Mouse (Mus musculus) liver, embryonic 15.5 days (tissue): ENCODE data around the gene Usp6nl. TPM values are rescaled to one million over a fixed set of nuclear protein-coding genes. Genes with fewer than 3 reads are reported as not detected.

Experiments used
- ATAC-seq: fragments of 200-750 bp; cut with Nextera tagmentation; 2 replicates; pipeline ENCODE4 v1.8.0; 2017; ENCODE audit warnings: moderate number of reproducible peaks, mild to moderate bottlenecking, moderate library complexity; ENCODE audit not compliant: insufficient read depth
- H3K27ac ChIP-seq: fragments of 300-500 bp; sonication (generic); replicated peaks from 2 replicates; pipeline ENCODE4 v1.5.1; 2015; ENCODE audit warnings: mild to moderate bottlenecking, inconsistent platforms
- H3K27me3 ChIP-seq: fragments of 300-500 bp; sonication (generic); 2 replicates; pipeline ENCODE4 v1.6.1; 2015; ENCODE audit warnings: mild to moderate bottlenecking, inconsistent platforms
- H3K36me3 ChIP-seq: fragments of 300-500 bp; sonication (generic); replicated peaks from 2 replicates; pipeline ENCODE4 v1.6.1; 2015; ENCODE audit warnings: moderate library complexity, mild to moderate bottlenecking, inconsistent platforms
- H3K4me1 ChIP-seq: fragments of 300-500 bp; sonication (generic); replicated peaks from 2 replicates; pipeline ENCODE4 v1.6.1; 2015; ENCODE audit warnings: inconsistent platforms
- H3K4me2 ChIP-seq: fragments of 300-500 bp; sonication (generic); 2 replicates; pipeline ENCODE4 v1.6.1; 2015; ENCODE audit warnings: moderate library complexity, mild to moderate bottlenecking, inconsistent platforms
- H3K4me3 ChIP-seq: fragments of 300-500 bp; sonication (generic); replicated peaks from 2 replicates; pipeline ENCODE4 v1.5.1; 2015; ENCODE audit warnings: mild to moderate bottlenecking, inconsistent platforms
- H3K9ac ChIP-seq: fragments of 300-500 bp; sonication (generic); 2 replicates; pipeline ENCODE4 v1.6.1; 2015; ENCODE audit warnings: moderate library complexity, mild to moderate bottlenecking, inconsistent platforms
- H3K9me3 ChIP-seq: fragments of 300-500 bp; sonication (generic); replicated peaks from 2 replicates; pipeline ENCODE4 v1.6.1; 2016; ENCODE audit warnings: inconsistent platforms
- WGBS: fragments of 180-500 bp; shearing (Covaris S2); methylation state at CpG from one replicate; pipeline ENCODE4 v1.1.7; 2015; ENCODE audit warnings: mixed read lengths; ENCODE audit not compliant: insufficient replicate concordance; 5-methylcytosine and 5-hydroxymethylcytosine counted together
- polyA plus RNA-seq: library from polyadenylated mRNA; unstranded; fragments of >200 nt; fragmentation: Nextera tagmentation; extraction: Ambion mirVana; gene quantifications from 2 replicates; pipeline ENCODE4 v1.2.1, GENCODE M21; 2015

The Usp6nl gene
- polyA plus RNA-seq, 1 experiment from 2014 or later, result 3.1 TPM

- no peak overlapping the region for H3K4me2 ChIP-seq
- peaks cover 84% of the 10 kb centered on the region for H3K4me1 ChIP-seq
- no peak overlapping the region for H3K4me3 ChIP-seq
- WGBS, result 71% methylated on average over 1 of the region's 1 CpGs
- no peaks in the 10 kb centered on the region for H3K9me3 ChIP-seq
- ATAC-seq, result no peak
- H3K9ac ChIP-seq, result no peak overlapping the region
- H3K36me3 ChIP-seq, result no peaks in the 10 kb centered on the region
- 0 out of 2 replicates have a peak overlapping the region, but pooled peaks have one; percentile 10 for H3K27ac ChIP-seq
- no peaks in the 10 kb centered on the region for H3K27me3 ChIP-seq
Observed at GRCm38 (mm10) chr2:6333570-6333969, 11.1 kb downstream of the Usp6nl start.

DNA sequence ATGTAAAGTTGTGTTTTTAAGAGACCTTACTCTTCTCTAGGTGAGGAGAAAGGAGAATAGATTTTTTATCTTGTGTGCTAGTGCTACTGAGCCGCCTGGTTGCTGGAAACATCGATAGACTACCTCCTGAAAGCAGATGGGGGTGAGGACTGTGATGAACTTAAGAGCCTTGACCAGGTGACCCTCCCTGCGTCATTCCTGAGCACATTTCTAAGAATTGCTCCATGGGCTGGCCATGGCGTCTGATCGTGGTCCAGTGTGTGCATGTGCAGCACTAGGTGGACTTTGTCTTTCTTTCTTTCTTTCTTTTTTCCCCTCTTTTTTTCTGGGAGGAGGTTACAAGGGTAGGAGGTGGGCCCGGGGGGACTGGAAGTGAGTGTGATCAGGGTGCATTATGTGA is 11.5 kb downstream of the Usp6nl start:
- H3K27ac ChIP-seq, result 0 out of 2 replicates have a peak overlapping the region, but pooled peaks have one; percentile 10
- no peak overlapping the region for H3K4me2 ChIP-seq
- no peaks in the 10 kb centered on the region for H3K36me3 ChIP-seq
- H3K4me1 ChIP-seq, result peaks cover 81% of the 10 kb centered on the region
- H3K27me3 ChIP-seq, result no peaks in the 10 kb centered on the region
- H3K9ac ChIP-seq, result no peak overlapping the region
- WGBS, result 67% methylated on average over 6 of the region's 6 CpGs
- H3K9me3 ChIP-seq, result no peaks in the 10 kb centered on the region
- no peak overlapping the region for H3K4me3 ChIP-seq
- no peak for ATAC-seq

DNA sequence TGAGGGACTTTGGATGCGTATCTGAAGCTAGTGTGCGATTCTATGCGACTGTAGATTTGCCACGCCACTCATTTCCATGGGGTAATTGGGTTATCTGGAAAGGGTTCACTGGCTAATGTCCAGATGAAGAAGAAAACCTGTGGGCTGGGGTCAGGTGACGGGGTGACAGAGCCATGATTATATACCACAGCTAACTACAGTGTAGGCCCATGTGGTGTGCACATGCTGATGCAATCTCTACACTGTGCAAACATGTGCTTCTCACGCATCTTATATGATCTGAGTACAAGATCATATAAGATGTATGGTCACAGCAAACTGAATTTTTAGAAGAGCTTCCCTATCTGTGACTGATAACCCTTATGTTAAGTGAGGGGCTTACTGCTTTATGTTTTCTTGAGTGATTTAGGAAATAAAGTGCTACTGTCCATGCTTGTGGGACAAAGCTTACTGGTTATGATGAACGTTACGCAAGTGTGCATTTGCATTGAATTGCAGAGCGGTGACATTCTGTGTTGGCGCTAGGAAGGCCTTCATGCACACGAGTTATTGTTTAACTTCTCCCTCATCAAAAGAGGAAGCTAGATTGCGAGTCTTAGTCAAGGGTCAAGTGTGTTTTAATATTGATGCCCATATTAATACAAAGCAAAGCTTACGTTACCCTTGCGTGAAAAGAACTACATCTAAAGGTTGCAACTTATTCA is 12.7 kb downstream of the Usp6nl start:
- ATAC-seq, result no peak
- Histone ChIP-seq H3K27ac (peak overlapping the region; percentile 55), H3K9me3 (no peaks in the 10 kb centered on the region), H3K4me2 (no peak overlapping the region), H3K36me3 (no peaks in the 10 kb centered on the region), H3K27me3 (no peaks in the 10 kb centered on the region), H3K9ac (no peak overlapping the region), H3K4me1 (peaks cover 72% of the 10 kb centered on the region), H3K4me3 (no peak overlapping the region)
- 63% methylated on average over 14 of the region's 14 CpGs for WGBS

DNA sequence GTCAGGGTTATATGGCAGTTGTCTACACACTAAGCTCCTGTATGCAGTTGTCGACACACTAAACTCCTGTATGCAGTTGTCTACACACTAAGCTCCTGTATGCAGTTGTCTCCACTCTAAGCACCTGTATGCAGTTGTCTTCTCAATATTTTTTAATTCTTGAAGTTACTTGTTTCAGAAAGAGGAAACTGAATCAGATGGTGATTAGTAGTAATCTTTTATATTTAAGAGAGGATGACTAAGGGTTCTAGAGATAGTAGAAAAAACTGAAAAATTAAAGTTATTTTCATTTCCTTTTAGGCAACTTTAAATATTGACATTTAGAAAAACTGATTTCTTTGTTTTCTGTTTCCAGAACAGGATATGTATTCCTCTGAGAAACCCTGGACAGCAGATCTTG is 13.5 kb downstream of the Usp6nl start:
- Histone ChIP-seq H3K4me3 (no peak overlapping the region), H3K4me1 (peaks cover 68% of the 10 kb centered on the region), H3K4me2 (no peak overlapping the region), H3K36me3 (no peaks in the 10 kb centered on the region), H3K27ac (no peak overlapping the region), H3K9me3 (no peaks in the 10 kb centered on the region), H3K27me3 (no peaks in the 10 kb centered on the region), H3K9ac (no peak overlapping the region)
- WGBS, result 75% methylated on average over 1 of the region's 1 CpGs
- no peak for ATAC-seq

DNA sequence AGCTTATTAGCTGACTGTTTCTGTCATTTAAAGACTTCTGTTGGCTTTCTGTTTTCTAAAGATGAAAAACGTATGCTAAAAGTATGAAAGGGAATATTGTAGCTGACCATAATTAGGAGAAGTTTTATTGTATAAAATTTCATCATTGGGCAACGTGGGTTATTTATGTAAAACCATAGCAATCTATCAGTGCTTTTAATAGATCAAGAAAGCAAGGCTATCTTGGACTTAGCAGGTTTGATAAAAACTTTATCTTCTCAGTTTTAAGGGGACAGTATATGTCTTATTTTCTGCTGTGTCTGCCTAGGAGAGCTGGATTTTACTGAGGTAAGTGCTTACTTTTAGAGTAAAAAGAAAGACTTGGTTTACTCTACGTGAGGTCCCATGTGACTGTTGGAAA is 14.2 kb downstream of the Usp6nl start:
- no peaks in the 10 kb centered on the region for H3K36me3 ChIP-seq
- WGBS, result 58% methylated on average over 3 of the region's 3 CpGs
- ATAC-seq, result no peak

DNA sequence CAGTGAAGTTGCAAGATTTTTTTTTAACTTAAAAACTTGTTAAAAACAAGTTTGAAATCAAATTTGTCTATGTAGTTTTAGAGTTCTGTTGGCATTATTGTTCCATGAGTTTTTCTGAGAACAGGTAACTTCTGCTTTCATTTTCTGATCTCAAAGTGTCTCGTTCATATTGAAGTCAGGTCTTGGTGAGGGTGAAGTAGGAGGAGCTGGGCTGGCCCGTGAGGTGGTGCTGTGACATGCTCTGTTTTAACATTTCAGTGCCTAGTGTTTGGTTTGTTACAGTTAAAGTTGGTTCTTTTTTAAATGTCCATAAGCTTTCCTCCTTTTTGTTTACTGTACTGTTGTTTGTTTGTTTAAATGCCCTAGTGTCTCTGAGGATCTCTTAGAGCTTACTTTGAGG is 15.0 kb downstream of the Usp6nl start:
- Histone ChIP-seq H3K9me3 (no peaks in the 10 kb centered on the region), H3K27ac (no peak overlapping the region), H3K9ac (no peak overlapping the region), H3K27me3 (no peaks in the 10 kb centered on the region), H3K4me3 (no peak overlapping the region), H3K4me1 (peaks cover 55% of the 10 kb centered on the region), H3K4me2 (no peak overlapping the region), H3K36me3 (no peaks in the 10 kb centered on the region)
- no peak for ATAC-seq
- 71% methylated on average over 2 of the region's 2 CpGs for WGBS

More for the DNA sequence above, 14.2 kb downstream of the Usp6nl start:
- Histone ChIP-seq H3K9me3 (no peaks in the 10 kb centered on the region), H3K4me3 (no peak overlapping the region), H3K9ac (no peak overlapping the region), H3K27ac (no peak overlapping the region), H3K4me1 (peaks cover 63% of the 10 kb centered on the region), H3K4me2 (no peak overlapping the region), H3K27me3 (no peaks in the 10 kb centered on the region)

- H3K4me3 ChIP-seq, result no peak overlapping the region
- H3K4me2 ChIP-seq, result no peak overlapping the region
- no peaks in the 10 kb centered on the region for H3K36me3 ChIP-seq
- no peak for ATAC-seq
- H3K27me3 ChIP-seq, result no peaks in the 10 kb centered on the region
- no peak overlapping the region for H3K9ac ChIP-seq
- H3K9me3 ChIP-seq, result no peaks in the 10 kb centered on the region
- 60% methylated on average over 9 of the region's 9 CpGs for WGBS
- H3K4me1 ChIP-seq, result peaks cover 48% of the 10 kb centered on the region
- 0 out of 2 replicates have a peak overlapping the region, but pooled peaks have one; percentile 11 for H3K27ac ChIP-seq
Observed at GRCm38 (mm10) chr2:6338031-6338629, 15.7 kb downstream of the Usp6nl start.

- Histone ChIP-seq H3K4me2 (no peak overlapping the region), H3K27me3 (no peaks in the 10 kb centered on the region), H3K9ac (no peak overlapping the region), H3K4me3 (no peak overlapping the region), H3K4me1 (peaks cover 25% of the 10 kb centered on the region), H3K27ac (0 out of 2 replicates have a peak overlapping the region, but pooled peaks have one; percentile 16), H3K36me3 (0 out of 2 replicates have a peak, but pooled peaks cover under 1% of the 10 kb centered on the region), H3K9me3 (no peaks in the 10 kb centered on the region)
- 84% methylated on average over 2 of the region's 2 CpGs for WGBS
- ATAC-seq, result no peak
Observed at GRCm38 (mm10) chr2:6340439-6340838, 18.0 kb downstream of the Usp6nl start.

GRCm38 (mm10) chr2:6341496-6341895 is 19.0 kb downstream of the Usp6nl start:
- Histone ChIP-seq H3K4me1 (peaks cover 18% of the 10 kb centered on the region), H3K27me3 (no peaks in the 10 kb centered on the region), H3K4me2 (no peak overlapping the region), H3K36me3 (peaks cover 10% of the 10 kb centered on the region; the same call in 1 of the 2 replicates), H3K9me3 (no peaks in the 10 kb centered on the region), H3K9ac (no peak overlapping the region), H3K27ac (no peak overlapping the region), H3K4me3 (no peak overlapping the region)
- ATAC-seq, result no peak
- 81% methylated on average over 7 of the region's 7 CpGs for WGBS

DNA sequence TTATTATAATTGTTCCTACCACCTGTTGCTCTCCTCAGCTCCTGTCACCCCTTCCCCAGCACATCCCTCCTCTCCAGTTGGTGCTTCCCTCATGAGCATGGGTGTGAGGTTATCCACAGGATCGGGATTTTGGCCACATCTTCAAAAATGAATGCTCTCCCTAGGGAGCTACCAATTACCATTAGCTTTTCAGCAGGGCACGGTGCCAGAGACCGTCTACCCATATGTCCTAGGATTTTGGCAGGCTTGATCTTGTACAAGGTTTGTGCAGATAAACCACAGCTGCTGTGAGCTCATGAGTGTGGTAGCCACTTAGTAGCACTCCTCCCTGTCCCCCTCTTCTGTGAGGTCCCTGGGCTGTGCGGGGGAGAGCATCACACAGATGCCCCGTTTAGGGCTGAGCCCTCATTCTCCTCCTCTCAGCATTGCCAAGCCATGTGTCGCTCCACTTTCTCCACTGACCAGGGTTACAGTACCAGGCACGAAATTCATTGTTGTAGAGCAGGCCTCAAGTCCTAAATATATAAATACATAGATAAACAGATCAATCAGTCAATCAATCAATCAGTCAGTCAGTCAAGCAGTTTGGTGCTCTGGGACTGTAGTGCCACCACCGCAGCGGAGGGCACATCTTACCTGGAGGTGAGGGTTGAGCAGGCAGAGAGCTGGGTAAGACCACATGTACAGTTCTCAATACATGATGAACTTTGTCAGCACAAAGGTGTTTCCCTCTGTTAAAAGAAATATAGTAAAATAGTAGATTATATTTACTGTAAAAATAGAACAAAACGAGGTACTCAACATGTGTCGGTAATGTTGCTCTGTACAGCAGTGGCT is 27.0 kb downstream of the Usp6nl start:
- Histone ChIP-seq H3K4me2 (no peak overlapping the region), H3K4me1 (peaks cover 24% of the 10 kb centered on the region), H3K27ac (no peak overlapping the region), H3K9ac (no peak overlapping the region), H3K36me3 (peaks cover 10% of the 10 kb centered on the region; the same call in 1 of the 2 replicates), H3K4me3 (no peak overlapping the region), H3K27me3 (no peaks in the 10 kb centered on the region), H3K9me3 (no peaks in the 10 kb centered on the region)
- WGBS, result 77% methylated on average over 11 of the region's 11 CpGs
- no peak for ATAC-seq

DNA sequence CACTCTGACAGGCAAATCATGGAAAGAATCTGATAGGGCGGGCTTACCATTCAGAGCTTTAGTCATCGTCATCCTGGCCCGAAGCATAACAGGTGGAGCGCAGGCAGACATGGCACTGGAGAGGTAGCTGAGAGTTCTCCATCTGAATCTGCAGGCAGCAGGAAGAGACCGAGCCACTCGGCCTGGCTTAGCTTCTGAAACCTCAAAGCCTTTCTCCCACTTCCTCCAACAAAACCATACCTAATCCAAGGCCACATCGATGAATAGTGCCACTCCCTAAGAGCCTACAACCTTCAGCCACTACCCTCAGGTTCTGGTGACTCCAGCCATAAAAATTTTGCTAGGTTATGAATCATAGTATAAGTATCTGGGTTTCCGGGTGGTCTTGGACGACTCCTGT is 27.7 kb downstream of the Usp6nl start:
- H3K9ac ChIP-seq, result no peak overlapping the region
- H3K27me3 ChIP-seq, result no peaks in the 10 kb centered on the region
- no peaks in the 10 kb centered on the region for H3K9me3 ChIP-seq
- ATAC-seq, result no peak
- 70% methylated on average over 9 of the region's 9 CpGs for WGBS
- peaks cover 10% of the 10 kb centered on the region; the same call in 1 of the 2 replicates for H3K36me3 ChIP-seq
- no peak overlapping the region for H3K27ac ChIP-seq
- H3K4me1 ChIP-seq, result peaks cover 24% of the 10 kb centered on the region
- H3K4me3 ChIP-seq, result no peak overlapping the region
- no peak overlapping the region for H3K4me2 ChIP-seq
